Mouse (Mus musculus): Measurements from ENCODE around the gene Nek10. TPM values are rescaled to one million over a fixed set of nuclear protein-coding genes. Genes with fewer than 3 reads are reported as not detected.
A peak's percentile ranks its signal among the peaks of the same experiment; 100 is the strongest.
"Not testable (repeated sequence)": the region's sequence is repeated elsewhere in the genome, so short reads cannot be mapped to it uniquely, and the experiment has no call there.

Gene Nek10
- 1 to 10 TPM; 1.9 to 2.1 TPM for total RNA-seq (2021)

GRCm38 (mm10) chr14:14803115-14803514, at the start of gene Nek10:
TSS of gene Nek10 (plus strand) at chr14:14803415.
- DNase-seq (ENCODE audit: low spot score in 2 of 2); intact Hi-C loops (cut with DNase I): not testable (repeated sequence)

- DNase-seq (ENCODE audit: low spot score in 2 of 2), result no peak
- intact Hi-C loops (cut with DNase I), result no loop called here
Measured at GRCm38 (mm10) chr14:14781169-14781568, 22.0 kb upstream of the Nek10 start.

GRCm38 (mm10) chr14:14784223-14784622, 19.0 kb upstream of the Nek10 start:
- intact Hi-C loops (cut with DNase I), result no loop called here

GRCm38 (mm10) chr14:14786979-14787378, 16.2 kb upstream of the Nek10 start:
- intact Hi-C loops (cut with DNase I), result no loop called here
- DNase-seq (ENCODE audit: low spot score in 2 of 2), result no peak

More at GRCm38 (mm10) chr14:14784223-14784622, 19.0 kb upstream of the Nek10 start:
- DNase-seq (ENCODE audit: low spot score in 2 of 2), result no peak

DNA sequence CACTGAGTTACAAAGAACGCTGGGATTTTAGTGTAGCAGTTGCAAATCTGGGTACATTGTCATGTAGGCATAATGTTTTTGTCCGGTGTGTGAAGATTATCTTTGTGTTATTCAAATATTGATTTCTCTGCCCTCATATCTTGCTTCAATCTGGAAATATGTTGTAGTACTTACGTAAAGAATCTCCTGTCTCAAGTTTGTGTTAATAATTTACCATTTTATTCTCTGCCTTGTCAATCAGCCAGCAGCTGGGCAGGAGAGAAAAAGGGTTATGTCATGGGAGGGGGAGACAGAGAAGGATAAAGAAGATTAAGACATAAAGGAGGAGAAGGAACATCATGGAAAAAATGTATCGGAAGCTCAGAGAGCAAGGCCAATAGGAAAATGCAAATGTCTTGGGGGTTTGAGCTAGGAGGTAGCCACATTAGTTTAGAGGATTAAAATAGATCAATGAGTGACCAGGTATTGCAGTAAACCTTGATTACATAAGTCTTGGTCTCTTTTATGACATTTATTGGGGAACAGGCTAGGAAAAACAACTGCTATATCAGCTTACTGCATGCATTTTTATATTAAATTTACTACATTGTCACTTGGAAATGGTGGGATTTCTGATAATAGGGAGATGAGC, 13.3 kb upstream of the Nek10 start:
- intact Hi-C loops (cut with DNase I), result no loop called here
- DNase-seq (ENCODE audit: low spot score in 2 of 2), result no peak

DNA sequence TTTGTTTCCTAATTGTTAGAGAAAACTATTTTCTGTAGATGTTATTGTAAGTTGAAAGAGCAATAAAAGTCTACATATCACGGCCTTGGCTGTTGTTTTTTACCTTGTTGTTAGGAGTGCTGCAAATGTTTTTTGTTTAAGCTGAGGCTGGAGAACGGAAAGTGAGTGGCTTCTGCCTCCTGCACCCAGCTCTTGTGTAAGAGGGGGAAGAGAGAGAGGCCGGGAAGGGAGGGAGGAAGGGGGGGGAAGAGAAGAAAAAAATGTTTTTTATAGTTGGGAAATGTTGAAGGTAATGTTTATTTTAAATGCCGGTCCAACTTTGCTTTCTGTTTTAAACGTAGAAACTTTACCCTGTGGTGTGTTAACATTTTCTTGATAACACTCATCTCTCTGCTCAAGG, 3.4 kb upstream of the Nek10 start:
- intact Hi-C loops (cut with DNase I), result no loop called here
- no peak for DNase-seq (ENCODE audit: low spot score in 2 of 2)

GRCm38 (mm10) chr14:14800332-14800731, 2.9 kb upstream of the Nek10 start:
- no peak for DNase-seq (ENCODE audit: low spot score in 2 of 2)
- intact Hi-C loops (cut with DNase I), result no loop called here

DNA sequence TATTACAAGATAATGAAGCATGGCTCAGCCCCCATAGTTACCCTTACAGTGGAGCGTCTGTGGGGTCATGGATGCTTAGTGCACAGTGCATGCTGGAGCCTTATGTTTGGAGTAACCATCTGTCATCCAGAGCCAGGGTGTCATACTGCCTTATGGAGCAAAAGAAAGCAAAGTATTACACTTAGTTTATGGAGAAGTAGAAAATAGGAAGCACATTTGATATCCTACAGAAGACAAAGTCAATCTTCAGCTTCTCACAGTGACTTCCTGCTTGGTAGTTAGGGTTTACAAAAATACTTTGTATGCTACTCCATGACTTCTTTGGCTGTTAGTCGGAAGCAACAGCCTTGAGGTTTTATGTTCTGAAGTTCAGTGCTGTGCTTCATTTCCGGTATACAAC, 2.4 kb upstream of the Nek10 start:
- intact Hi-C loops (cut with DNase I), result no loop called here
- DNase-seq (ENCODE audit: low spot score in 2 of 2), result no peak

- intact Hi-C loops (cut with DNase I), result no loop called here
- peak; percentile 39 to 57 for DNase-seq (ENCODE audit: low spot score in 2 of 2)
Measured at GRCm38 (mm10) chr14:14803921-14804517, 804 bp downstream of the Nek10 start.

GRCm38 (mm10) chr14:14804518-14805212, 1.4 kb downstream of the Nek10 start:
- intact Hi-C loops (cut with DNase I), result no loop called here
- DNase-seq (ENCODE audit: low spot score in 2 of 2), result no peak

GRCm38 (mm10) chr14:14832520-14833240, 29.5 kb downstream of the Nek10 start:
- DNase-seq (ENCODE audit: low spot score in 2 of 2), result peak; percentile 29 to 39
- intact Hi-C loops (cut with DNase I), result no loop called here

GRCm38 (mm10) chr14:14833498-14833897, 30.3 kb downstream of the Nek10 start:
- no peak for DNase-seq (ENCODE audit: low spot score in 2 of 2)
- intact Hi-C loops (cut with DNase I), result no loop called here

- intact Hi-C loops (cut with DNase I), result no loop called here
- peak in 1 of 2 experiments; percentile 54 for DNase-seq (ENCODE audit: low spot score in 2 of 2)
Measured at GRCm38 (mm10) chr14:14834266-14834665, 31.1 kb downstream of the Nek10 start.

GRCm38 (mm10) chr14:14837627-14838026, 34.4 kb downstream of the Nek10 start:
- intact Hi-C loops (cut with DNase I), result no loop called here
- no peak for DNase-seq (ENCODE audit: low spot score in 2 of 2)

DNA sequence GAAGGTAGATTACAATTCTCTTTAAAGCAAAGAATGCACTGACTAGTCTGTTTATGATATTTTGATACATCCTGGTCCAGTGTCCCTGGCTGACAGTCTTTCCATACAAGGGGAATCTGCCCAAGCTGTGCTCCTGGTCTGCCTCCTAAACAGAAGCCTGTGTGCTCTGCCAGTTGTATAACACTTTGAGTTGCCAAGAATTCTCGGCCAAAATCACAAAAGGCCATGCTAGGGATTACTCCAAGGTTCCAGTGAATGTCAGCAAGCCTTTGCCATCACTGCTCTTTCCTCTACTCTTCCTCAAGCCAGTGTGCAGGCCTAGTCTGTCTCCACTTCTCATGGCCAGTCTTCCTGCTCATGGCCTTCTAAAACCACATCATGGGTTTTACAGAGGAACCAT, 34.9 kb downstream of the Nek10 start:
- intact Hi-C loops (cut with DNase I), result no loop called here
- no peak for DNase-seq (ENCODE audit: low spot score in 2 of 2)

DNA sequence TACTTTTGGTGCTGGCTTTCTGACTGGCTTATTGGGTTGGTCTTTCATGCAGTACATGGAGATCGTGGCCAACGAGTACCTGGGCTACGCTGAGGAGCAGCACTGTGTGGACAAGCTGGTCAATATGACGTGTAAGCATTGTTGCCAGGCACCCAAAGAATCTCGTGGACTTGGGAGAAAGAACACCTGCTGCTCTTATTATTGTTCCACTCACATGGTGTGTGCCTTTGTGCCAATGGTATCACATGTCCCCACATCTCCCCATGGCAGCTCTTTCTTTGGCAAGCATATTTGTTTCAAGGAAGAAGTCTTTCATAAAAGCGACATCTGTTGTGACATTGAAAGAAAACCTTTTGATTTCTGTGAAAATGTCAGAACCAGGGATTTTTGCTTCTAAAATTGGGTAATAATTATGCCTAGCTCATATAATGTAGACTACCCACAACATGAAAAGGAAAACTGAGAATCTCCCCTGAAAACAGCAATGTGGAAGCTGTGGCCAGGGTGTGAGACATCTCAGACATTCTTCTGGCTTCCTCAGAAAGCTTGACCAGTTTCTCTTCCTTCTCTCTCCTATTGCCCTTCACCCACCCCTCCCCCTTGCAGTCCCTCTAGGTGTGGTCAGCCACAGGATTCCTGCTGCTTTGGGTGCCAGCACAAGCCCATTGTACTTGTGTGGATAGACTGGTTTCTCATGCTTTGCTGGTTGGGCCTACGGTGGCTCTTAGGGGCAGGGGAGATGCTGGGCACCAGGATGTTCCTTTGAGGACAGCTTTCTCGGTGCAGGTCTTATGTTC, 39.7 kb downstream of the Nek10 start:
- intact Hi-C loops (cut with DNase I), result no loop called here
- DNase-seq (ENCODE audit: low spot score in 2 of 2), result no peak

- intact Hi-C loops (cut with DNase I), result no loop called here
Measured at GRCm38 (mm10) chr14:14852838-14853237, 49.6 kb downstream of the Nek10 start.

GRCm38 (mm10) chr14:14860331-14860730, 57.1 kb downstream of the Nek10 start:
- intact Hi-C loops (cut with DNase I), result loop anchor here (5.0 kb wide), 2 partner anchors 378 to 1337 kb away; no protein-coding TSS in a partner anchor
- DNase-seq (ENCODE audit: low spot score in 2 of 2), result no peak

More at GRCm38 (mm10) chr14:14852838-14853237, 49.6 kb downstream of the Nek10 start:
- DNase-seq (ENCODE audit: low spot score in 2 of 2), result no peak

DNA sequence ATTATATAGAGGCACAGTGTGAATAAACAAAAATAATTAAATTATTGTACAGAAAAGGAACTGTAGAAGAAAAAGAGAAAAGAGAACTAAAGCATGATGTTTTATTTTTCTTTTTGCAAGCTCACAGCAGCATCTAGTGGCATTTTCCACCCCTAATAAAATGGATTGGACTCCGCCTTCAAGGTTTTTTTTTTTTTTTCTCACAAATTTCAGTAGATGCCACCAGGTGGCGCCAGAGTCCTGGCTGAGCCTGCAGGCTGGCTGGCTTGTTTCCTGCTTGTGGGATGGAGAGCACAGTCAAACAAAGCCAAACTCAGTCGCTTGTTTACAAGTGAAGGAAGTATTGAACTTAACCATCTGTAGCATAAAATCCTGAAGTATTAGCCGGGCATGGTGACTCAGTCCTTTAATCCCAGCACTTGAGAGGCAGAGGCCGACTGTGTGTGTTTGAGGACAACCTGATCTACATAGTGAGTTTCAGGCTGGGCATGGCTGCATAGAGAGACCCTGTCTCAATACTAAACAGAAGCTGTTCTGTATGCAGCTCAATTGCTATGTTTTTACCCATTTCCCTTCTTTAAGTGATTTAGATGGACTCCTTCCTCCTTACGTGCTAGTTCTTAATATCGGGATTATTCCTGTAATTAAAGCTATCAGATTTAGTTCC, 60.6 kb downstream of the Nek10 start:
- intact Hi-C loops (cut with DNase I), result loop anchor here (1.0 to 5.0 kb wide), 4 partner anchors 41 to 1333 kb away; no protein-coding TSS in a partner anchor
- peak; percentile 86 to 88 for DNase-seq (ENCODE audit: low spot score in 2 of 2)

Measured in left cerebral cortex, postnatal 25 days (tissue).